Mouse (Mus musculus) cerebellum, postnatal 36 days (tissue): ENCODE data around the gene P4ha3.
"Not testable (repeated sequence)": the region's sequence is repeated elsewhere in the genome, so short reads cannot be mapped to it uniquely, and the experiment has no call there.

Experiments used
- DNase-seq, 2 experiments: peaks; one replicate each; pipeline ENCODE4 v3.0.0; 2021 to 2022; ENCODE audit warnings: mixed read lengths in 2 of 2

Gene P4ha3

DNA sequence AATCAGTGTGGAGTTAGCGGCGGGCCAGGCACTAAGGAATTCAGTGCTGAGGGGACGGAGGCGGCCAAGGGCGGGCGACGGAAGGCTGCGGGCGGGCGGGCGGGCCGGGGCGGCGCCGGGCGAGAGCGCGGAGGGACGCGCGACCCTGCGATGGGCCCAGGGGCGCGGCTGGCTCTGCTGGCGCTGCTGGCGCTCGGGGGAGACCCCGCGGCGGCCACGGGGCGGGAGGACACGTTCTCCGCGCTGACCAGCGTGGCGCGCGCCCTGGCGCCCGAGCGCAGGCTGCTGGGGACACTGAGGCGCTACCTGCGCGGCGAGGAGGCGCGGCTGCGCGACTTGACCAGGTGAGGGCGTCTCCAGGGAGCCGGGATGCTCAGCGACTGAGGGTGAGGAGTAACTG, at the start of gene P4ha3:
TSS of gene P4ha3 (plus strand) at position 138 of the 400 bp plus-strand sequence.
- DNase-seq: peak in 1 of 2 experiments; percentile 17

DNA sequence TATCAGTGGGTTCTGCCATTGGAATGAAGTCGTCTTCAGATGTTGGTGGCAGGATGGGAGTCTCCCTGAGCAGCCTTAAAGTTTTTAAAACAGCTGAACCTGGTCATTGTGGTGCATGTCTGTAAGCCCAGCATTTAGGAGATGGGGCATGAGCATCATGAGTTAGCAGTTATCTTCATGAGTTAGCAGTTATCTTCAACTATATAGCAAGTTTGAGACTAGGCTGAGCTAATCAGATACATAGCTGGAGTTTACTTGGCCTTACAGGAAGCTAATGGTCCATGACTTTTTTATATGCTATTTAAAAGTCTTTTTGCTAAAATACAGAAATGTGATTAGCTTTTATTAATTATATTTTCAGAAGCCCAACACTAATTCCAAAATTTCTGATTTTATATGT, 47.0 kb upstream of the P4ha3 start:
- DNase-seq: no peak

DNA sequence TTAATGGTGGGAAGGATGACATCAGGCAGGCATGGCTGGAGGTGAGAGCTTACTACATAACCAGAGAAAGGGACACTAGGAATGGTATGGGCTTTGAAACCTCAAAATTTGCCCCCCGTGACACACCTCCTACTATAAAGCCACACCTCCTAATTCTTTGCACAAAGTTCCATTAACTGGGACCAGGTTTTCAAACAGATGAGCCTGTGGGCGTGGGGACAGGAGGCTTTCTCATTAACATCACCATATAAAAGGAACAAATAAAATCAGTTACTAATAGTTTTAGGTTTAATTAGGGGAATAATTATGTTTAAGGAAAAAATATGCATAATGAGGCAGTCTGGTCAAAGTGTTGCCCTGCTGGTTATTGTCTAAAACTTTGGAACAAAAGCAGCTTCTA, 44.7 kb upstream of the P4ha3 start:
- DNase-seq: no peak

- DNase-seq: no peak
Measured at GRCm38 (mm10) chr7:100243007-100243406, 42.3 kb upstream of the P4ha3 start.

- no peak for DNase-seq
Measured at GRCm38 (mm10) chr7:100244225-100244624, 41.1 kb upstream of the P4ha3 start.

GRCm38 (mm10) chr7:100245176-100245575, 40.1 kb upstream of the P4ha3 start:
- no peak for DNase-seq

DNA sequence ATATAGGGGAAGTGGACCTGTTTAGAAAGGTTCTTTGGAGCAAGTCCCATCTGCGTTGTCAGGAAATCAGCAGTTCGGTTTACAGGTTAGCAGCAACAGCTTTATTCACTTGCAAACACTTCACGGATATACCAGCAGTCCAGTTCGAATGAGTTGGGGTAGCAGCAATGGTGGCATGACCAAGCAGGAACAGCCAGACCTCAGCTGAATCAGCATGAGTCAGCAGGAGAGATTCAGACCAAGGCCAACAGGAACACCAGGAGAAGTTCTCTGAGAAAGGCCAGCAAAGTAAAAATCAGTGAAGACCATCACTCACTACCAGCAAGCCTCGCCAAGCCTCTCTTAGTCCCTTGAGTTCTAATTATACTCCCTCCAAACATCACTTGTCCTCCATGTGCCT, 34.7 kb upstream of the P4ha3 start:
- no peak for DNase-seq

- no peak for DNase-seq
Measured at GRCm38 (mm10) chr7:100262350-100262749, 23.0 kb upstream of the P4ha3 start.

- not testable (repeated sequence) for DNase-seq
Measured at GRCm38 (mm10) chr7:100264934-100265333, 20.4 kb upstream of the P4ha3 start.

GRCm38 (mm10) chr7:100272369-100272768, 13.0 kb upstream of the P4ha3 start:
- no peak for DNase-seq

- no peak for DNase-seq
Measured at GRCm38 (mm10) chr7:100274507-100274906, 10.8 kb upstream of the P4ha3 start.

DNA sequence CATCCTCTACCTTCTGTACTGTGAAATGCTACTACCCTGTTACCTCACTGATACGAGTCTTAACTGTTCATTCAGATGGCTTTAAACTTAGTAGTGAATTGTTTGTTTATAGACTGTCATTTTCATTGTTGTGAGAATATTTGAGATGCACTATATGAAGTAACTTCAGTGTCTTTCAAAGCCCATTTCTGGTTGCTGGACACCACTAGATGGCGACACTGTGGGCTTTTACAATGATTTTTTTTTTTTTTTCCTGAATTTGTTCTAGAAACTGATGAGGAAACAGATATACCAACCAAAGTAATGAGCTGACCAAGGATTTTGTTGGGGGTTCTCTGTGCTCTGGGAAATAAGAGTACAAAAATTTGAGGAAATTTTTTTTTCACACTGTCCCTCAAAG, 8.9 kb upstream of the P4ha3 start:
- no peak for DNase-seq

DNA sequence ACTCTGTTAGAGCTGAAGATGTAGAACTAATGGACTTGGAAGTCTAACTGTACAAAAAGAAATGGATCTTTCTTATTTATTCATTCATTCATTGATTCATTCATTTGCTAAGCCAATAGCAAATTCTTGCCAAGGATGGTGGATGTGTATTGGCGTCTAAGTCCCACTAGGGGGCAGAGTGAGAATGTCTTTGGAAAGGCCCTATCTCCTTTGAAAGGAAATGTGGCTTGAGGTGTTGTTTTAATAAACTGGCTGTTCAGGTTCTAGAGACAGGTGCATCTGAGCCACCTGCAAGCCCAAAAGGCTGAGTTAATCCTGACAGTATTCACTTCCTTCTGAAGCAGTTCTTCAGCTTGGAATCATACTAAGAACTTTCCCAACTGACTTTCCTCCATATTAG, 5.5 kb upstream of the P4ha3 start:
- peak; percentile 10 to 18 for DNase-seq

DNA sequence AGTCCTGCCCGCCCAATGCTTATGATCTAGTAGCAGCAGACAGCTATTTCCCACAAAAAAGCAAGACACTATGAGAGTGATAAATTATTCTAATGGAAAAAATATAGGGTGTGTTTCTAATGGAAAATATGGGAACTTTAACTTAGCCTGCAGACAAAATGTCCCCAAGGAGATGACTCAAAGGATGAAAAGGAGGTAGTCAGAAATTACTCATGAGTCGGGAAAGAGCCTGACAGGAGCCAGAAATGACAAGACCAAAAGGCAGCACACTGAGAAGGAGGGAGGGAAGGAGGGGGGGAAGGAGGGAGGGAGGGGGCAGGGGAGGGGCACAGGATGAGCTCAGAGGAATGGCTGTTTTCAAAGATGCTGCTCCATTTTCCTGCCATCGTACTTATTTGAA, 3.7 kb upstream of the P4ha3 start:
- DNase-seq: no peak

GRCm38 (mm10) chr7:100283298-100283697, 2.0 kb upstream of the P4ha3 start:
- no peak for DNase-seq

- peak; percentile 10 to 15 for DNase-seq
Measured at GRCm38 (mm10) chr7:100287748-100288578, 2.6 kb downstream of the P4ha3 start.

- DNase-seq: no peak
Measured at GRCm38 (mm10) chr7:100288622-100289021, 3.3 kb downstream of the P4ha3 start.

DNA sequence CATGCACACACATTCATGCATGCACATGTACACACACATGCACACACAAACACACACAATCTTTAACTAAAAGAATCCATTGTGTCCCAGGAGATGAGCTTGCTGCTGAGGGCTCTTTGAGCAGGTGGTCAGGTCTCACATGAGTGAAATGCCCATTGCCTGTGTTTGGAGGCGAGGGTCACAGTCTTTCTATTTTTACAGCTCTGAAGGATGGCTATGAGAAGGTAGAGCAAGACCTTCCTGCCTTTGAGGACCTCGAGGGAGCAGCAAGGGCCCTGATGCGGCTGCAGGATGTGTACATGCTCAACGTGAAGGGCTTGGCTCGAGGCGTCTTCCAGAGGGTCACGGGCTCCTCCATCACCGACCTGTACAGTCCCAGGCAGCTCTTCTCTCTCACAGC, 8.2 kb downstream of the P4ha3 start:
- no peak for DNase-seq

DNA sequence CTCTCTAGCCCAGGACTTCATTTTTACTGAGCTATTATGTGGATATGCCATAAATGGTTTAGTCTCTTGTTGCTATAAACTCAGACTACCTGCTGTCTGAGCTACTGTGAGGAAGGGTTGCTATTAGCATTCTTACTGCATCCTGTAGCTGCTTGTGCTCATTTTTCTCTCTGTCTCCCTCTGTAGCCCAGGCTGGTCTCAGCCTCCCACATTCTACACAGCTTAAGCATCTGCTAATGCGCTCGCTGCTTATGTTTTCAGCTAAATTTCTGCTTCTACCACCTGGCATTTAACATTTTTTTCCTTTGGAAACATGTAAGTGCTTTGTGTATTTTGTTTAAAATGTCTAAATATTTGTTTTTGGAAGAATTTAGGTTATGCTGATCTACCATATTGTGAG, 10.4 kb downstream of the P4ha3 start:
- no peak for DNase-seq

DNA sequence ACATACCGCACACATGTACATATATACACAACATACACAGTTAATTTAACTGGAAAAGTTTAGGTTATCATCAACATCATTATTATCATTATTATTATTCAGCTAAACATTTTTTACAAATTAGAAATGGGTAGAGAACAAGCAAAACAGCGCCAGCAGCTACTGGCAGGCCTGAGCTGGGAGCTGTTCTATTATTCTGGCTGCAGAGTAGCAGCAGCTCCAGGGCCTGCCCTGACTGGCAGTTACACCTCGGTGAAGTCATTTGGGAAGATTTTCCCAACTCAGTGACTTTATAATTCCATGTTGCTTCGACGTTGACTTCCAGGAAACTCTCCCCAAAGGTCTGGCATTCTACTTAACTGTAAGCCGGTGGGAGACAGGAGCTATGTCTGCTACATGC, 11.4 kb downstream of the P4ha3 start:
- DNase-seq: no peak

- no peak for DNase-seq
Measured at GRCm38 (mm10) chr7:100298861-100299510, 13.7 kb downstream of the P4ha3 start.

GRCm38 (mm10) chr7:100301390-100301789, 16.1 kb downstream of the P4ha3 start:
- DNase-seq: no peak

- DNase-seq: no peak
Measured at GRCm38 (mm10) chr7:100302316-100302715, 17.0 kb downstream of the P4ha3 start.

- DNase-seq: no peak
Measured at GRCm38 (mm10) chr7:100305894-100306293, 20.6 kb downstream of the P4ha3 start.
